7 mouse cellular contexts compared by ENCODE assay signal in the genomic region with DNA sequence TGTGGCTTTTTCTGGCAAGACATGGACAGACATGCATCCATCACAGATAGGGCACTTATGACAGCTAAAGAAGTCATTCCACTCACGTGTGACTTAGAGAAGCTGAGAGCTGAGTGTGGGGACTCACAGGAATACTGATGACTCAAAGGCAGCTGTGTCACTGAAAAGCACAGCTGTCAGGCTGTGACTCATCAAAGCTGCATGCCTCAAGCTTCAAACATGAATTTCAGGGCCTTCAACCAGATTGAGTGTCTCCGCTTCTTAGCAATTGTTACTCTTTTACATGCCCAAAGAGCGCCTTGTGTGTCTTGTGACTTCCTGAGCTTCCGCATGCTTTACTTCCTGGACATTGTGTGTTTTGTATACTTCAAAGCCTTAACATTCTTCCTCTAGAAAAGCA.
DNase-seq lines count a peak whose midpoint lies in the region.

No protein-coding gene starts in this region.

- intact Hi-C loops in heart, postnatal 10 days (cut with DNase I), result no loop called here

- peak; percentile 13 to 38 for DNase-seq in layer of hippocampus, adult 18-20 months (ENCODE audit: low spot score in 2 of 2)
- no peak for DNase-seq in layer of hippocampus, postnatal 25 days (ENCODE audit: extremely low spot score in 1 of 2, low spot score in 1 of 2)
- DNase-seq in brain, adult 2 months (ENCODE audit: low read depth, low spot score), result peak; percentile 87
- peak; percentile 7 to 20 for DNase-seq in heart, postnatal 10 days
- peak; percentile 11 for DNase-seq in mesoderm, embryonic 11.5 days (ENCODE audit: low read depth, low spot score)
- DNase-seq in testis, postnatal 14 days (ENCODE audit: low spot score), result no peak
- DNase-seq in kidney, postnatal 36 days, result no peak

Comparison
In these comparisons a context has a peak if more than half of its experiments do, and no peak if none do; other contexts are left out.
1. DNase-seq: peak in layer of hippocampus, adult 18-20 months (2 of 2), brain, adult 2 months (single experiment), heart, postnatal 10 days (2 of 2) and mesoderm, embryonic 11.5 days (single experiment); none in layer of hippocampus, postnatal 25 days (0 of 2), testis, postnatal 14 days (single experiment) and kidney, postnatal 36 days (0 of 2).